Mouse (Mus musculus) heart, embryonic 16.5 days (tissue): ENCODE measurements around the gene Shroom3. TPM values are rescaled to one million over a fixed set of nuclear protein-coding genes. Genes with fewer than 3 reads are reported as not detected.

Experiments used
- ATAC-seq: fragments of 200-750 bp; cut with Nextera tagmentation; replicated peaks from 2 replicates; pipeline ENCODE4 v1.8.0; 2017; ENCODE audit warnings: moderate number of reproducible peaks; ENCODE audit not compliant: insufficient read depth, low FRiP score; ENCODE audit errors: extremely low read depth
- H3K27ac ChIP-seq: fragments of 300-500 bp; sonication (generic); 2 replicates; pipeline ENCODE4 v1.5.1; 2014; ENCODE audit warnings: mild to moderate bottlenecking, low read length, control low read depth, moderate library complexity
- H3K27me3 ChIP-seq: fragments of 300-500 bp; sonication (generic); 2 replicates; pipeline ENCODE4 v1.6.1; 2014; ENCODE audit warnings: low read length, mixed read lengths; ENCODE audit not compliant: control insufficient read depth, insufficient read depth
- H3K36me3 ChIP-seq: fragments of 300-500 bp; sonication (generic); 2 replicates; pipeline ENCODE4 v1.6.1; 2014; ENCODE audit not compliant: control insufficient read depth, insufficient read depth
- H3K4me1 ChIP-seq: fragments of 300-500 bp; sonication (generic); 2 replicates; pipeline ENCODE4 v1.6.1; 2014; ENCODE audit warnings: low read length, mixed read lengths; ENCODE audit not compliant: control insufficient read depth, insufficient read depth
- H3K4me2 ChIP-seq: fragments of 300-500 bp; sonication (generic); 2 replicates; pipeline ENCODE4 v1.6.1; 2014; ENCODE audit warnings: low read depth, mild to moderate bottlenecking, control low read depth, low read length
- H3K4me3 ChIP-seq: fragments of 300-500 bp; sonication (generic); 2 replicates; pipeline ENCODE4 v1.5.1; 2014; ENCODE audit warnings: mild to moderate bottlenecking, control low read depth, low read length
- H3K9ac ChIP-seq: fragments of 300-500 bp; sonication (generic); 2 replicates; pipeline ENCODE4 v1.6.1; 2014; ENCODE audit warnings: low read length, control low read depth
- H3K9me3 ChIP-seq: fragments of 300-500 bp; sonication (generic); replicated peaks from 2 replicates; pipeline ENCODE4 v1.6.1; 2016; ENCODE audit warnings: low read length; ENCODE audit not compliant: control insufficient read depth
- WGBS: fragments of 180-500 bp; shearing (Covaris S2); extraction: QIAGEN DNeasy Blood & Tissue Kit; methylation state at CpG from one replicate; pipeline ENCODE4 v1.1.7; 2014; 5-methylcytosine and 5-hydroxymethylcytosine counted together
- polyA plus RNA-seq: library from polyadenylated mRNA; unstranded; fragments of >200 nt; fragmentation: Nextera tagmentation; extraction: Ambion mirVana; gene quantifications from 2 replicates; pipeline ENCODE4 v1.2.1, GENCODE M21; 2015

The Shroom3 gene
- polyA plus RNA-seq, 1 experiment from 2014 or later, result 11.7 TPM

DNA sequence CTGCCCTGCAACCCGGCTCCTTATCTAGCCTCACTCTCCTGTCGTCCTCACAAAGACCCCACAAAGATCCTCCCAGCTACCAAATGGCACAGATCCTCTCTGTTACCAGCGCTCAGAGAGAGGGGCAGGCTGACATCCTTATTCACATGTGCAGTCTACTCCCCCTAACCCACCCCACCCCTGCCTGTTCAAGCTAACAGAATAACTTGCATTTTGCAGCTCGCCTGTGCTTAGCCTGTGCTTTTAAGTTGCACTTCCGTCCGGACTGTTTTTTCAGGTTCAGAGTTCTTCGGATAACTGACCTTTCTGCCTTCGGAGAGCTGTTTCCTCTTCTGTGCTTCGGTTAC is 7.7 kb upstream of the Shroom3 start:
- Histone ChIP-seq H3K9me3 (no peaks in the 10 kb centered on the region), H3K4me1 (peaks cover 11% of the 10 kb centered on the region; the same call in 1 of the 2 replicates), H3K4me2 (peak overlapping the region; percentile 71), H3K27me3 (no peaks in the 10 kb centered on the region), H3K9ac (peak overlapping the region; percentile 11; the same call in 1 of the 2 replicates), H3K27ac (no peak overlapping the region), H3K36me3 (no peaks in the 10 kb centered on the region), H3K4me3 (peak overlapping the region; percentile 47)
- 2% methylated on average over 9 of the region's 9 CpGs for WGBS
- no peak; the same call in 1 of the 2 replicates for ATAC-seq

DNA sequence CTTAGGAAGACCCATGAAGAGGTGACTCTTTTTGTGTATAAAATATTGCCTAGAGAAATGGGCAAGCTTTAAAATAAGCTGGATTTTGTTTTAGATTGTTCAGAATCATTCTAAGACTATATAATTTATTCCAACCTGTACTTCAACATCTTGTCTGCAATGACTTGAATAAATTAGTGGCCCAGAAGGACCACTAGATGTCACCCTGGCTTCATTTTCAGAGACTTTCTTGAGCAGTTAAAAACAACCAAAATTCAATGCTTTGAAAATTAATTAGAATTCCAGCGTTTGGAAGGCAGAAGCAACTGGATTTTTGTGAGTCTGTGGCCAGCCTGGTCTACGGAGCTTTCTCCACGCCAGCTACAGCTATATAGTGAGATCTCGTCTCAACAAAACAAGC is 3.8 kb upstream of the Shroom3 start:
- Histone ChIP-seq H3K36me3 (no peaks in the 10 kb centered on the region), H3K4me3 (no peak overlapping the region), H3K9me3 (no peaks in the 10 kb centered on the region), H3K27me3 (0 out of 2 replicates have a peak, but pooled peaks cover 2% of the 10 kb centered on the region), H3K4me2 (no peak overlapping the region), H3K4me1 (peaks cover 8% of the 10 kb centered on the region; the same call in 1 of the 2 replicates), H3K9ac (no peak overlapping the region), H3K27ac (no peak overlapping the region)
- 25% methylated on average over 4 of the region's 4 CpGs for WGBS
- no peak for ATAC-seq

DNA sequence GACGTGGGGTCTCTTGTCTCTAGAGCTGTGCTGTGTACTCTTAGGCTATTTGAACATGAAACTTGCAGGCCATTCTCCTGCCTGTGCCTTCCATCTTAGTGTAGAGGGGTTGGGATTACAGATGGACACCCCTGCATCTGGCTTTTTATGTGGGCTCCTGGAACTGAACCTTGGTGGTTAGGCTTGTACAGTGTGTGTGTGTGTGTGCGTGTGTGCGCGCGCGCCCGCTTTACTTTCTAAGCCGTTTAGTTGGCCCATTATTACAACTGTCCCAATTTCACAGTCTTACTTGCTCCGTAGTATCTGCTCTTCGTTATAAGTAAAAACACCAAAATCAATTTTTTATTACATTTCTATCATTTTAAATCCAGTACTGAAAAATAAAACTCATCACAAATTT is 1.4 kb upstream of the Shroom3 start:
- WGBS, result 91% methylated on average over 10 of the region's 10 CpGs
- Histone ChIP-seq H3K36me3 (no peaks in the 10 kb centered on the region), H3K4me3 (no peak overlapping the region)

DNA sequence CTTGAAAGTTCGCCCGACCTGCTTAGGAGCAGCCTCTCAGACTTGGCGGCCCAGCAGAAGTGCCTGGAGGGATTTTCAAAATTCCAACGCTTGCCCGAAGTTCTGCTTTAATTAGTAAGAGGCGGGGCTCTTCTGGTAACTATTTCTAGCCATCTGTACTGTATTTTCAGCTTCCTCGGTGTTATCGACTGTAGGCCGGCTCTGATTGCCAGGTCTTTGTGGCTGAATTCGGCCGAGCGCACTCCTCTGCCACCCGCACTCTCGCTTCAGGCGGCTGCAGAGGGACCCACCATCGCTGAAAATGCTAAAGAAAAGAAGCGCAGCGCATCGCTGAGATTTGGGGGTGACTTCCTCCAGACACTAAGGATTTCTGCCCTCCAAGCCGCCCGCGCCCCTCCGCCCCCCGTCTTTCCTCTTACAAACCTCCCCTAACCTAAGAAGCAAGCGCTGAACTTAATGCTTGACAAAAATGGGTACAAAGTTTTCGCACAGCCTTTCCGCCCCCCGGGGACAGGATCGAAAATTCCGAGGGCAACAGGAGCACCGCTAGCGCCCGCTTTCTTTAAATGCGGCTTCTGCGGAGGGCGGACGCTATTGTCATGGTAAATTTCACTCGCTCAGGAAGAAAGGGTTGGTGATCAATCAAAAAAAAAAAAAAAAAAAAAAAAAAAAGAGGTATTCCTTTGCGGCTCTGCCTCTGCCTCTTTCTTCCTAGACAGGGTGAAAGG is 450 bp upstream of the Shroom3 start:
- Histone ChIP-seq H3K4me3 (peak overlapping the region; percentile 58), H3K9ac (peak overlapping the region; percentile 71), H3K4me2 (peak overlapping the region; percentile 71), H3K4me1 (no peaks in the 10 kb centered on the region), H3K27me3 (0 out of 2 replicates have a peak, but pooled peaks cover 2% of the 10 kb centered on the region), H3K9me3 (no peaks in the 10 kb centered on the region), H3K27ac (peak overlapping the region; percentile 91), H3K36me3 (no peaks in the 10 kb centered on the region)
- peak; percentile 69 for ATAC-seq
- WGBS, result 2% methylated on average over 39 of the region's 39 CpGs

More for the DNA sequence above, 1.4 kb upstream of the Shroom3 start:
- Histone ChIP-seq H3K4me2 (no peak overlapping the region), H3K9ac (no peak overlapping the region), H3K9me3 (no peaks in the 10 kb centered on the region), H3K27me3 (0 out of 2 replicates have a peak, but pooled peaks cover 2% of the 10 kb centered on the region), H3K4me1 (no peaks in the 10 kb centered on the region), H3K27ac (no peak overlapping the region)
- ATAC-seq, result no peak

DNA sequence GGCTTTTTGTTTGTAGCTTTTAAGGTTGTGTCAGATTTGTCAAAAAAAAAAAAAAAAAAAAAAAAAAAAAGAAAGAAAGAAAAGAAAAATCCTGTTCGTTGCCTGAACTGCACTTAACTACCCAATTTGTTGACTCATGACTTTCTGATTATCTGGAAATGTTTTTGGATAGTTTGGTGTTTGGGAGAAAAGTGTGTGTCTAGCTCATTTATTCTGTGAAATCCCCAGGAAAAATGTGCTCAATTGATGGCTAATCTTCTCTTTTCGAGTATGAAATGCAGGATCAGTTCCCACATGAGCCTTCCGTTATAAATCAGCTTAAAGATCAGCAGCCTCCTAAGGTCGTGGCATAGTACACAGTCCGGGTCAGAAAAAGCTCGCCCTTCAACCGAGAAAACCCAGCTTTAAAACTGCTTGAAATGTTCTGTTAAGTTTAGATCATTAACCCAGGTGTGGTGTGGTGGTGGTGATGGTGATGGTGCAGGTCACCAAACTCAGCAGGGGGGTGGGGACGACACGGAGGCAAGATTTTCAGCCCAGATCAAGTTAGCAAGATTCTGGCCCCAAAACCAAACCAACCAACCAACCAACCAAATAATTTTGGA is 738 bp downstream of the Shroom3 start:
- peak overlapping the region; percentile 58 for H3K4me3 ChIP-seq
- H3K9ac ChIP-seq, result peak overlapping the region; percentile 71
- H3K36me3 ChIP-seq, result no peaks in the 10 kb centered on the region
- H3K27me3 ChIP-seq, result 0 out of 2 replicates have a peak, but pooled peaks cover 2% of the 10 kb centered on the region
- H3K9me3 ChIP-seq, result no peaks in the 10 kb centered on the region
- peak overlapping the region; percentile 71 for H3K4me2 ChIP-seq
- no peak for ATAC-seq
- WGBS, result 47% methylated on average over 9 of the region's 9 CpGs
- no peaks in the 10 kb centered on the region for H3K4me1 ChIP-seq
- no peak overlapping the region for H3K27ac ChIP-seq

DNA sequence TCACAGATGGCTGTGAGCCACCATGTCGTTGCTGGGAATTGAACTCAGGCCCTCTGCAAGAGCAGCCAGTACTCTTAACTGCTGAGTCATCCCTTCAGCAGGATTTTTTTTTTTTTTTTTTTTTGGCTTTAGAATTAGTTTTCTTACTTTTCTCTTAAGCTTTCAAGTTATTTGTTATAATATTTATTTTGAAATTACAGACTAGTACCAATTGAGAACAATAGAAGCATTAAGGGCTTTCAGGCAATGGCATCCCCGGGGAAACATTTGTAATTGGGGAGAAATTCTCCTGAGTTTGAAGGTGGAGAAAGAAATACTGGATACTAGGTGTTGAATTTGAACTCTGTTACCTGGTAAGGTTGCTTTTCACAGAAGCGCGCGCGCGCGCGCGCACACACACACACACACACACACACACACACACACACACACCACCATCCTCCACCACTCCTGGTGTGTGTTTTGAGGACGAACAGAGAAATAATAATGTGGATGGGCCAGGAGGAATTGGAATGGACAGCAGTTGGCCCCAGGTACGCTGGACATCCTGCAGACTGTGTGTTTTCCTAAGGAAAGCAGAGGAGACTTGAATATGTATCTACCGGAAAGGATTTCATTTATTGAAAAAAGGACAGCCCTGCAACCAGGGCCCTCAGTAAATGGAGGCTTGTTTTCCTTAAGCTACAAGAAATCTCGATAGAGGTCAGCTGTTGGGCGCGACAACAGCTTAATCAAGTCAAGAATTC is 1.7 kb downstream of the Shroom3 start:
- H3K36me3 ChIP-seq, result no peaks in the 10 kb centered on the region
- H3K4me2 ChIP-seq, result no peak overlapping the region
- no peak overlapping the region for H3K9ac ChIP-seq
- H3K9me3 ChIP-seq, result no peaks in the 10 kb centered on the region
- H3K27ac ChIP-seq, result no peak overlapping the region
- 91% methylated on average over 16 of the region's 16 CpGs for WGBS
- 0 out of 2 replicates have a peak, but pooled peaks cover 2% of the 10 kb centered on the region for H3K27me3 ChIP-seq
- no peaks in the 10 kb centered on the region for H3K4me1 ChIP-seq
- ATAC-seq, result no peak
- no peak overlapping the region for H3K4me3 ChIP-seq

DNA sequence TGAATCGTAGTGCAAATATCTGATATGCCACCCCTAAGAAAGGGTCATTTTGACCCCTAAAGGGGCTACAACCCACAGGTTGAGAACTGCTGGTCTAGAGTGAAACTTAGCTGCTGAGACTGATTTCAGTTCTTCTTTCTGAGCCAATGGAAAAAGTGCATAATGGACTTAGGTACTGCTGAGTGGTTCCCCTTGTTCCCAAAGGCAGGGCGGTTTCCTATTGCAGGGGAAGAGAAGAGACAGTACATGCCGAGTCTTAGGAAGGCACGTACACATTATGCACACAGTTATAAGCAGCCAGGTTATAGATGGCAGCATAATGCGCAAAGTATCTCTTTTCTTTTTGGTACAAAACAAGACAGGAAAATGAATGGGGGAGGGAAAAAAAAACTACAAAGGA is 4.9 kb downstream of the Shroom3 start:
- no peak overlapping the region for H3K27ac ChIP-seq
- H3K4me1 ChIP-seq, result no peaks in the 10 kb centered on the region
- H3K27me3 ChIP-seq, result no peaks in the 10 kb centered on the region
- no peak overlapping the region for H3K4me2 ChIP-seq
- H3K9me3 ChIP-seq, result no peaks in the 10 kb centered on the region
- no peak for ATAC-seq
- no peak overlapping the region for H3K9ac ChIP-seq
- H3K36me3 ChIP-seq, result no peaks in the 10 kb centered on the region
- 86% methylated on average over 5 of the region's 5 CpGs for WGBS
- no peak overlapping the region for H3K4me3 ChIP-seq

DNA sequence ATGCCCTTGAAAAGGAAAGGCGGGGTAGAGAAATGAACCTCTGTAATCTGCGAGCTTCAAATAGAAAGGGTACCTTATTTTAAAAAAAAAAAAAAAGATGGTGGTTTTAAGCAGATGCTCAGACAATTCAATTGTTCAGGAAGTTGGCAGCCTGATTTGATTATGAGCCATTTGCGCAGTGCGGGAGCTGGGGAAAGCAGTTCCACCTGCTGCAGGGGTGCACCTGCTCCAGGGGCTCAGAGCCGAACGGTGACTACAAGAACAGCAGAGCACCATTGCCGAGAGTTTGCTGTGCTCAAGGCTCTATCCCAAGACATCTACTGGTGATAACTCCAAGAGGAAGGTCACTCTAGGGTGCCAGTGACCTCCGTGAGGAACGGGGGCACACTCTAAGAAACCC is 5.3 kb downstream of the Shroom3 start:
- Histone ChIP-seq H3K9me3 (no peaks in the 10 kb centered on the region), H3K9ac (no peak overlapping the region), H3K4me3 (no peak overlapping the region), H3K27me3 (no peaks in the 10 kb centered on the region), H3K27ac (no peak overlapping the region), H3K4me1 (no peaks in the 10 kb centered on the region), H3K36me3 (no peaks in the 10 kb centered on the region), H3K4me2 (no peak overlapping the region)
- no peak for ATAC-seq
- WGBS, result 87% methylated on average over 9 of the region's 9 CpGs
